Mouse (Mus musculus): Measurements from ENCODE around the gene Ninl.
"Not testable (repeated sequence)": the region's sequence is repeated elsewhere in the genome, so short reads cannot be mapped to it uniquely, and the experiment has no call there.

Gene Ninl

GRCm38 (mm10) chr2:150948786-150949185 is 90.4 kb downstream of the Ninl start:
- no peak for DNase-seq (ENCODE audit: low spot score in 2 of 2)

GRCm38 (mm10) chr2:150947880-150948611 is 91.1 kb downstream of the Ninl start:
- not testable (repeated sequence) for DNase-seq (ENCODE audit: low spot score in 2 of 2)

GRCm38 (mm10) chr2:150947341-150947740 is 91.8 kb downstream of the Ninl start:
- not testable (repeated sequence) for DNase-seq (ENCODE audit: low spot score in 2 of 2)

GRCm38 (mm10) chr2:150944017-150944416 is 95.2 kb downstream of the Ninl start:
- DNase-seq (ENCODE audit: low spot score in 2 of 2) = no peak

- DNase-seq (ENCODE audit: low spot score in 2 of 2) = no peak
These were observed 104.5 kb downstream of the Ninl start for GRCm38 (mm10) chr2:150934659-150935058.

- no peak for DNase-seq (ENCODE audit: low spot score in 2 of 2)
These were observed 105.7 kb downstream of the Ninl start for GRCm38 (mm10) chr2:150933482-150933881.

- no peak for DNase-seq (ENCODE audit: low spot score in 2 of 2)
These were observed 108.4 kb downstream of the Ninl start for GRCm38 (mm10) chr2:150930806-150931205.

- no peak for DNase-seq (ENCODE audit: low spot score in 2 of 2)
These were observed 110.0 kb downstream of the Ninl start for GRCm38 (mm10) chr2:150929156-150929555.

GRCm38 (mm10) chr2:150927038-150927720 is 112.0 kb downstream of the Ninl start:
- DNase-seq (ENCODE audit: low spot score in 2 of 2) = no peak

GRCm38 (mm10) chr2:150923505-150923904 is 115.7 kb downstream of the Ninl start:
- no peak for DNase-seq (ENCODE audit: low spot score in 2 of 2)

GRCm38 (mm10) chr2:150923026-150923425 is 116.2 kb downstream of the Ninl start:
- DNase-seq (ENCODE audit: low spot score in 2 of 2) = no peak

GRCm38 (mm10) chr2:150922165-150922564 is 117.0 kb downstream of the Ninl start:
- no peak for DNase-seq (ENCODE audit: low spot score in 2 of 2)

- no peak for DNase-seq (ENCODE audit: low spot score in 2 of 2)
These were observed 117.5 kb downstream of the Ninl start for GRCm38 (mm10) chr2:150921697-150922096.

- no peak for DNase-seq (ENCODE audit: low spot score in 2 of 2)
These were observed 118.6 kb downstream of the Ninl start for GRCm38 (mm10) chr2:150920543-150920942.

- DNase-seq (ENCODE audit: low spot score in 2 of 2) = no peak
These were observed 120.5 kb downstream of the Ninl start for GRCm38 (mm10) chr2:150918720-150919119.

- no peak for DNase-seq (ENCODE audit: low spot score in 2 of 2)
These were observed 123.4 kb downstream of the Ninl start for GRCm38 (mm10) chr2:150915786-150916185.

GRCm38 (mm10) chr2:150914781-150915515 is 124.2 kb downstream of the Ninl start:
- DNase-seq (ENCODE audit: low spot score in 2 of 2) = no peak

GRCm38 (mm10) chr2:150910295-150910881 is 128.8 kb downstream of the Ninl start:
- DNase-seq (ENCODE audit: low spot score in 2 of 2) = no peak

GRCm38 (mm10) chr2:150909429-150910039 is 129.6 kb downstream of the Ninl start:
- peak; percentile 83 to 90 for DNase-seq (ENCODE audit: low spot score in 2 of 2)

- not testable (repeated sequence) for DNase-seq (ENCODE audit: low spot score in 2 of 2)
These were observed 130.3 kb downstream of the Ninl start for GRCm38 (mm10) chr2:150908881-150909280.

GRCm38 (mm10) chr2:150904936-150905450 is 134.2 kb downstream of the Ninl start, which contains the start of gene Gins1:
Gins1 (plus strand) TSS chr2:150905400.
- DNase-seq (ENCODE audit: low spot score in 2 of 2) = no peak
